Mouse (Mus musculus): Measurements from ENCODE around the gene Tef. TPM values are rescaled to one million over a fixed set of nuclear protein-coding genes. Genes with fewer than 3 reads are reported as not detected.
A peak's percentile ranks its signal among the peaks of the same experiment; 100 is the strongest.

Gene Tef
- polyA plus RNA-seq, 1 experiment from 2014 or later: 26.5 TPM

GRCm38 (mm10) chr15:81845724-81846123 lies 43.5 kb downstream of the Tef start:
- Histone ChIP-seq H3K9me3 (replicated peaks) (no peaks in the 10 kb centered on the region), H3K9ac (no peak overlapping the region), H3K4me2 (no peak overlapping the region), H3K4me1 (peaks cover 23% of the 10 kb centered on the region), H3K27ac (peak overlapping the region; percentile 79), H3K4me3 (replicated peaks) (no peak overlapping the region), H3K36me3 (peaks cover 36% of the 10 kb centered on the region), H3K27me3 (no peaks in the 10 kb centered on the region)
- WGBS: 22% methylated on average over 4 of the region's 4 CpGs
- ATAC-seq (replicated peaks; ENCODE audit: low FRiP score): peak; percentile 53; the same call in 1 of the 2 replicates

DNA sequence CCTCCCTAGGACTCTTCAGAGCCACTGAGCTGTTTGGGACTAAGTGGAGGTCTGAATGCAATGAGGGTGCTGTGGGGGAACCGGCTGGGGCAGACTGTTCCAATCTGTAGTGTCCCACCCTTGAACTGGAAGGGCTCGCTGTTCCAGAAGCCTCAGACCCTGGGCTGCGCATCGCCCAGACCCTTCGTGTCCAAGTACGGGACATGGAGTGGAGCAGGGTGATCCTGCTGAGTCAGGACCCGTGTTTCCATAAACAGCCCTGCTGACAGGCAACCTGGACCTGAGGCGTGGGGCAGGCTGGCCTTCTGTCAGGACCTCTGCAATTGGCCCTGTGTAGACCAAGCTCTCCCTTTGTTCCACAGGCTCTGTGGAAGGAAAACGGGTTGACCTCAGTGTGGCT lies 44.5 kb downstream of the Tef start:
- Histone ChIP-seq H3K27me3 (no peaks in the 10 kb centered on the region), H3K4me3 (replicated peaks) (no peak overlapping the region), H3K9me3 (replicated peaks) (no peaks in the 10 kb centered on the region), H3K27ac (no peak overlapping the region), H3K9ac (no peak overlapping the region), H3K4me1 (peaks cover 23% of the 10 kb centered on the region), H3K4me2 (no peak overlapping the region), H3K36me3 (peaks cover 47% of the 10 kb centered on the region)
- no peak for ATAC-seq (replicated peaks; ENCODE audit: low FRiP score)
- 84% methylated on average over 9 of the region's 9 CpGs for WGBS

GRCm38 (mm10) chr15:81847161-81847560 lies 44.9 kb downstream of the Tef start:
- Histone ChIP-seq H3K9ac (no peak overlapping the region), H3K27ac (no peak overlapping the region), H3K4me2 (no peak overlapping the region), H3K27me3 (no peaks in the 10 kb centered on the region), H3K9me3 (replicated peaks) (no peaks in the 10 kb centered on the region), H3K4me1 (peaks cover 23% of the 10 kb centered on the region), H3K4me3 (replicated peaks) (no peak overlapping the region), H3K36me3 (peaks cover 51% of the 10 kb centered on the region)
- no peak for ATAC-seq (replicated peaks; ENCODE audit: low FRiP score)
- 93% methylated on average over 4 of the region's 4 CpGs for WGBS

GRCm38 (mm10) chr15:81847861-81848260 lies 45.6 kb downstream of the Tef start:
- Histone ChIP-seq H3K36me3 (peaks cover 58% of the 10 kb centered on the region), H3K4me1 (peaks cover 23% of the 10 kb centered on the region), H3K4me3 (replicated peaks) (no peak overlapping the region), H3K9ac (no peak overlapping the region), H3K9me3 (replicated peaks) (no peaks in the 10 kb centered on the region), H3K4me2 (no peak overlapping the region), H3K27ac (no peak overlapping the region), H3K27me3 (no peaks in the 10 kb centered on the region)
- ATAC-seq (replicated peaks; ENCODE audit: low FRiP score): no peak
- WGBS: 88% methylated on average over 5 of the region's 5 CpGs

GRCm38 (mm10) chr15:81848301-81848700 lies 46.1 kb downstream of the Tef start:
- H3K4me2 ChIP-seq: no peak overlapping the region
- peaks cover 23% of the 10 kb centered on the region for H3K4me1 ChIP-seq
- H3K36me3 ChIP-seq: peaks cover 59% of the 10 kb centered on the region
- H3K9ac ChIP-seq: no peak overlapping the region
- H3K27ac ChIP-seq: no peak overlapping the region
- no peak for ATAC-seq (replicated peaks; ENCODE audit: low FRiP score)
- 53% methylated on average over 7 of the region's 7 CpGs for WGBS
- no peaks in the 10 kb centered on the region for H3K9me3 ChIP-seq (replicated peaks)
- H3K27me3 ChIP-seq: no peaks in the 10 kb centered on the region
- H3K4me3 ChIP-seq (replicated peaks): no peak overlapping the region

DNA sequence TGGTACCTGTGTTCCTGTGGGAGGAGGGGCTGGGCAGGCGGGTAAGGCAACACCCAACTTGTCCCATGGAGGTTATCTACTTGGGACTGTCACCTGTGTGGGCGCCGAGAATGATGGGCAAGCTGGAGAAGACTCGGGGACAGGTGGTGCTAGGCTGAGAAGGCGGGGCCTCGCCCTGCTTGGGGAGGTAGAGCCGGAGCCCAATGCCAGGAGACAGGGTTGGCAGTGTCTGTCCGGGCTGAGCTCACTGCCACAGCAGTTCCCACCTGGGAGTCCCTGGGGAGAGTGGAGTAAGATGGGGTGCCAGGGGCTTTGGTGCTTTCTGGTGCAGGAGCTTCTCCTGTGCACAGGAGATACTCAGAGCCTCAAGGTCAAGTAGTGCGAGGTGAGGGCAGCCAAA lies 46.9 kb downstream of the Tef start:
- Histone ChIP-seq H3K36me3 (peaks cover 67% of the 10 kb centered on the region), H3K9ac (no peak overlapping the region), H3K4me2 (no peak overlapping the region), H3K27me3 (no peaks in the 10 kb centered on the region), H3K9me3 (replicated peaks) (no peaks in the 10 kb centered on the region), H3K27ac (no peak overlapping the region), H3K4me1 (peaks cover 31% of the 10 kb centered on the region), H3K4me3 (replicated peaks) (no peak overlapping the region)
- ATAC-seq (replicated peaks; ENCODE audit: low FRiP score): no peak
- 85% methylated on average over 9 of the region's 9 CpGs for WGBS

DNA sequence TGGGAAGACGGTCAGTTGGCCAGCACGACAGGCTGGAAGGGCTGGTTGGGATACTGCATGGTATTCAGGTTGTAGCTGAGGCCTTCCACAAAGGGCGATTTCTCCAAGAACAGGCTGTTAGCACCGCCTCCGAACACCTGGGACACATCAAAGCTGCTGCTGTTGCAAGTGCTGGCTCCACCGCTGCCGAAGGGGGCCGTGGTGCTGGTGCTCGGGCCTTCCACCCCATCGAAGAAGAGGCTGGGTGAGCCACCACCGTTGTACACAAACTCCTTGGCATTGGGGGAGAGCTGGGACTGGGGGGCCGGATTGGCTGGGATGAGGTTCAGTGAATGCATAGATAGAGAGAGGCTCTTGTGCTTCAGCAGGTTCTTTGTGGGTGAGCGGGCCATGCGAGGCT lies 48.5 kb downstream of the Tef start:
- Histone ChIP-seq H3K36me3 (peaks cover 73% of the 10 kb centered on the region), H3K27ac (no peak overlapping the region), H3K9me3 (replicated peaks) (no peaks in the 10 kb centered on the region), H3K9ac (no peak overlapping the region), H3K4me3 (replicated peaks) (no peak overlapping the region), H3K4me1 (peaks cover 30% of the 10 kb centered on the region), H3K27me3 (no peaks in the 10 kb centered on the region), H3K4me2 (no peak overlapping the region)
- no peak for ATAC-seq (replicated peaks; ENCODE audit: low FRiP score)
- WGBS: 81% methylated on average over 14 of the region's 14 CpGs

DNA sequence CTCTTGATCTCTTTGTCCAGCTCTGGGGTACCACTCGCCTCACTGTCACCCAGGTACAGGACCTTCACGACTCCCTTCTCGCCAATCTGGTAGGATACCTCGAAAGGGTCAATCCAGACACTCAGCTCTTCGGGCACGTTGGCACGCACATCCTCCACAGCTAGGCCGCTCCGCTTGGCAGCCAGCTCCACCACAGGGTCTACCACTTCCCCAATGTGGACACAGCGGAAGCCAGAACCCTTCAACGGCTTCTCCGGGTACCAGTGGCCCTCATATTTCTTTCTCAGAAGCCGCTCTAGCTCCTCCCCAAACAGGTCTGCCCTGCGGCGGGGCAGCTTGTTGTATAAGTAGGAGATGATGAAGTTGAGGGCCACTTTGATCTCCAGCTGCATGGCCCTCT lies 49.2 kb downstream of the Tef start:
- Histone ChIP-seq H3K9me3 (replicated peaks) (no peaks in the 10 kb centered on the region), H3K4me3 (replicated peaks) (no peak overlapping the region), H3K4me2 (no peak overlapping the region), H3K27me3 (no peaks in the 10 kb centered on the region), H3K27ac (no peak overlapping the region), H3K9ac (no peak overlapping the region), H3K36me3 (peaks cover 73% of the 10 kb centered on the region), H3K4me1 (peaks cover 27% of the 10 kb centered on the region)
- WGBS: 94% methylated on average over 15 of the region's 15 CpGs
- ATAC-seq (replicated peaks; ENCODE audit: low FRiP score): no peak

GRCm38 (mm10) chr15:81852411-81853000 lies 50.3 kb downstream of the Tef start:
- 83% methylated on average over 9 of the region's 9 CpGs for WGBS
- H3K36me3 ChIP-seq: peaks cover 63% of the 10 kb centered on the region
- peaks cover 23% of the 10 kb centered on the region for H3K4me1 ChIP-seq
- no peak for ATAC-seq (replicated peaks; ENCODE audit: low FRiP score)
- H3K9me3 ChIP-seq (replicated peaks): no peaks in the 10 kb centered on the region
- H3K9ac ChIP-seq: no peak overlapping the region
- H3K27ac ChIP-seq: no peak overlapping the region
- H3K4me2 ChIP-seq: no peak overlapping the region
- H3K4me3 ChIP-seq (replicated peaks): no peak overlapping the region
- H3K27me3 ChIP-seq: no peaks in the 10 kb centered on the region

DNA sequence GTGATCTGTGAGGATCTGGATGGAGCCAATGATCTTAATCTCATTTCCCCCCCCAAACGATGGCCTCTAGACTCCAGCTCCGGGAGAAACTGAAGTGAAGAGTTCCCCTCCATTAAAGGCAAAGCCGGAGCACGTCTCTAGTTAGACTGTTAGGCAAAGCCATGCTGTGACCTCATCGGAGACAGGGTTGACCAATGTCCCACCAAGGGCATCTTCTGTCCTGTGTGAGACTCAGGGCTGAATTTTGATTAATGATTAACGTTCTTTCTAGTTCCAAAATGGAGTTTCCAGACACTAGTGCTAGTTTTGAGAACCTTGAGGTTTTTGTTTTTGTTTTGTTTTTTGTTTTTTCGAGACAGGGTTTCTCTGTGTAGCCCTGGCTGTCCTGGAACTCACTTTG lies 50.9 kb downstream of the Tef start:
- Histone ChIP-seq H3K4me3 (replicated peaks) (no peak overlapping the region), H3K36me3 (peaks cover 57% of the 10 kb centered on the region), H3K4me2 (no peak overlapping the region), H3K27me3 (no peaks in the 10 kb centered on the region), H3K27ac (no peak overlapping the region), H3K9ac (no peak overlapping the region), H3K9me3 (replicated peaks) (no peaks in the 10 kb centered on the region), H3K4me1 (peaks cover 23% of the 10 kb centered on the region)
- 80% methylated on average over 7 of the region's 7 CpGs for WGBS
- no peak for ATAC-seq (replicated peaks; ENCODE audit: low FRiP score)

GRCm38 (mm10) chr15:81856030-81856790 lies 54.0 kb downstream of the Tef start:
- Histone ChIP-seq H3K4me2 (peak overlapping the region; percentile 88), H3K9me3 (replicated peaks) (no peaks in the 10 kb centered on the region), H3K9ac (peak overlapping the region; percentile 87), H3K4me1 (peaks cover 39% of the 10 kb centered on the region), H3K27ac (peak overlapping the region; percentile 99), H3K27me3 (no peaks in the 10 kb centered on the region), H3K4me3 (replicated peaks) (peak overlapping the region; percentile 69), H3K36me3 (peaks cover 32% of the 10 kb centered on the region)
- ATAC-seq (replicated peaks; ENCODE audit: low FRiP score): peak; percentile 89
- under 1% methylated on average over 28 of the region's 28 CpGs for WGBS

GRCm38 (mm10) chr15:81856938-81857723 lies 54.9 kb downstream of the Tef start:
- ATAC-seq (replicated peaks; ENCODE audit: low FRiP score): no peak
- H3K9ac ChIP-seq: peak overlapping the region; percentile 87
- H3K27me3 ChIP-seq: no peaks in the 10 kb centered on the region
- WGBS: under 1% methylated on average over 14 of the region's 14 CpGs
- H3K4me3 ChIP-seq (replicated peaks): peak overlapping the region; percentile 69
- peaks cover 39% of the 10 kb centered on the region for H3K4me1 ChIP-seq
- H3K4me2 ChIP-seq: peak overlapping the region; percentile 88
- no peaks in the 10 kb centered on the region for H3K9me3 ChIP-seq (replicated peaks)
- H3K27ac ChIP-seq: peak overlapping the region; percentile 99
- H3K36me3 ChIP-seq: peaks cover 23% of the 10 kb centered on the region

Data from kidney, embryonic 15.5 days (tissue).